18 mouse cellular contexts compared by ENCODE assay signal in genomic region chr3:86343261-86343660, GRCm38 (mm10).
DNase-seq lines count a peak whose midpoint lies in the region; ATAC-seq and TF ChIP-seq lines count a peak whose summit lies in the region.
"Had no signal": no experiment of that assay in that cellular context is flagged by ENCODE, and none has a peak within 500 bp of the region (broad histone marks: within the 10 kb centered on the region; RNA-seq: fewer than 3 reads in every experiment).

No protein-coding gene starts in this region.

- H3K36me3 ChIP-seq in forebrain, embryonic 14.5 days (ENCODE audit: control insufficient read depth, insufficient read depth, low read length) = no peaks in the 10 kb centered on the region
- peaks cover 3% of the 10 kb centered on the region; the same call in 1 of the 2 replicates for H3K36me3 ChIP-seq in forebrain, postnatal 0 days (ENCODE audit: insufficient read depth)
- no peaks in the 10 kb centered on the region for H3K36me3 ChIP-seq in MEL (ENCODE audit: control insufficient read depth in 1 of 2, insufficient read depth in 2 of 2, low read length in 2 of 2)
- peaks cover under 1% of the 10 kb centered on the region; the same call in 1 of the 2 replicates for H3K36me3 ChIP-seq in embryonic facial prominence, embryonic 10.5 days (replicated peaks)
- H3K36me3 ChIP-seq in hindbrain, postnatal 0 days (ENCODE audit: insufficient read depth, low read length) = no peaks in the 10 kb centered on the region; the same call in 1 of the 2 replicates
- H3K36me3 ChIP-seq: heart, embryonic 13.5 days; neural tube, embryonic 12.5 days had no signal

- peak; percentile 37 for DNase-seq in forebrain, embryonic 14.5 days (ENCODE audit: low spot score)
- DNase-seq in forebrain, postnatal 0 days = no peak
- peak; percentile 14 for DNase-seq in MEL (ENCODE audit: low read depth, low spot score)
- no peak for DNase-seq in embryonic facial prominence, embryonic 10.5 days (ENCODE audit: low spot score)
- DNase-seq in hindbrain, postnatal 0 days (ENCODE audit: low spot score) = peak; percentile 39
- DNase-seq in kidney, postnatal 14 days = no peak
- DNase-seq in urinary bladder, postnatal 10 days (ENCODE audit: low spot score) = no peak
- DNase-seq: heart, postnatal 36 days; liver, embryonic 13.5 days; lung, postnatal 14 days; right cerebral cortex, postnatal 4 days; thymus, postnatal 36 days had no signal

- no peak for ATAC-seq in forebrain, embryonic 14.5 days
- no peak for ATAC-seq in forebrain, postnatal 0 days
- ATAC-seq in hindbrain, postnatal 0 days = no peak
- ATAC-seq in cerebellum, adult (ENCODE audit: insufficient number of reproducible peaks, low FRiP score, low TSS enrichment) = no peak
- ATAC-seq: forebrain, embryonic 13.5 days; intestine, embryonic 16.5 days had no signal

- no peaks in the 10 kb centered on the region for H3K79me2 ChIP-seq in MEL (ENCODE audit: control insufficient read depth, insufficient read depth, low read length, poor library complexity)

- H3K4me3 ChIP-seq in forebrain, embryonic 14.5 days (ENCODE audit: low read depth, low read length) = no peak overlapping the region
- no peak overlapping the region for H3K4me3 ChIP-seq in forebrain, postnatal 0 days (ENCODE audit: low read depth, low read length)
- H3K4me3 ChIP-seq in MEL (ENCODE audit: control insufficient read depth in 1 of 2, insufficient read depth in 1 of 2, low read depth in 2 of 2, low read length in 2 of 2) = no peak overlapping the region
- H3K4me3 ChIP-seq in embryonic facial prominence, embryonic 10.5 days = no peak overlapping the region
- no peak overlapping the region for H3K4me3 ChIP-seq in hindbrain, postnatal 0 days (ENCODE audit: low read length)
- H3K4me3 ChIP-seq: forebrain, embryonic 13.5 days; heart, embryonic 13.5 days; limb, embryonic 12.5 days; liver, embryonic 13.5 days; neural tube, embryonic 12.5 days had no signal

- WGBS in forebrain, embryonic 14.5 days = 26% methylated on average over 5 of the region's 5 CpGs
- WGBS in forebrain, postnatal 0 days = 27% methylated on average over 5 of the region's 5 CpGs
- 65% methylated on average over 5 of the region's 5 CpGs for WGBS in embryonic facial prominence, embryonic 10.5 days
- 14% methylated on average over 5 of the region's 5 CpGs for WGBS in hindbrain, postnatal 0 days

- H3K27me3 ChIP-seq in forebrain, embryonic 14.5 days (replicated peaks; ENCODE audit: control insufficient read depth, insufficient read depth, low read length) = no peaks in the 10 kb centered on the region
- H3K27me3 ChIP-seq in forebrain, postnatal 0 days (ENCODE audit: insufficient read depth, low read length) = no peaks in the 10 kb centered on the region
- H3K27me3 ChIP-seq in MEL (ENCODE audit: control insufficient read depth in 1 of 2, insufficient read depth in 2 of 2, low read length in 2 of 2) = no peaks in the 10 kb centered on the region
- no peaks in the 10 kb centered on the region for H3K27me3 ChIP-seq in embryonic facial prominence, embryonic 10.5 days (replicated peaks; ENCODE audit: low read depth, poor library complexity, severe bottlenecking)
- no peaks in the 10 kb centered on the region for H3K27me3 ChIP-seq in hindbrain, postnatal 0 days (ENCODE audit: insufficient read depth, low read length)
- H3K27me3 ChIP-seq: forebrain, embryonic 13.5 days; heart, embryonic 13.5 days; limb, embryonic 12.5 days; liver, embryonic 13.5 days; neural tube, embryonic 12.5 days had no signal

- H3K9me3 ChIP-seq in forebrain, embryonic 14.5 days (replicated peaks; ENCODE audit: control insufficient read depth, low read length) = no peaks in the 10 kb centered on the region
- no peaks in the 10 kb centered on the region for H3K9me3 ChIP-seq in forebrain, postnatal 0 days (ENCODE audit: low read length)
- no peaks in the 10 kb centered on the region for H3K9me3 ChIP-seq in MEL (replicated peaks; ENCODE audit: insufficient read depth, low read length)
- H3K9me3 ChIP-seq in embryonic facial prominence, embryonic 10.5 days = no peaks in the 10 kb centered on the region
- H3K9me3 ChIP-seq in hindbrain, postnatal 0 days (ENCODE audit: low read length) = no peaks in the 10 kb centered on the region
- H3K9me3 ChIP-seq: forebrain, embryonic 13.5 days; heart, embryonic 13.5 days; limb, embryonic 12.5 days; liver, embryonic 13.5 days; neural tube, embryonic 12.5 days had no signal

- no peak overlapping the region for H3K27ac ChIP-seq in forebrain, embryonic 14.5 days (ENCODE audit: low read depth, low read length)
- H3K27ac ChIP-seq in forebrain, postnatal 0 days (ENCODE audit: low read depth, low read length) = no peak overlapping the region
- H3K27ac ChIP-seq in MEL (ENCODE audit: control insufficient read depth, low read depth, low read length) = no peak overlapping the region
- 0 out of 2 replicates have a peak overlapping the region, but pooled peaks have one; percentile 22 for H3K27ac ChIP-seq in embryonic facial prominence, embryonic 10.5 days (replicated peaks)
- H3K27ac ChIP-seq in hindbrain, postnatal 0 days = no peak overlapping the region
- H3K27ac ChIP-seq: forebrain, embryonic 13.5 days; heart, embryonic 13.5 days; limb, embryonic 12.5 days; liver, embryonic 13.5 days; neural tube, embryonic 12.5 days had no signal

- no peak for TF ChIP-seq POLR2A in MEL (IDR thresholded peaks at IDR 0.05; ENCODE audit: control insufficient read depth in 1 of 2, insufficient read depth in 1 of 2, low read depth in 1 of 2, low read length in 2 of 2, poor library complexity in 1 of 2)

- no peak overlapping the region for H3K4me2 ChIP-seq in forebrain, embryonic 14.5 days (ENCODE audit: low read length)
- no peak overlapping the region for H3K4me2 ChIP-seq in forebrain, postnatal 0 days (ENCODE audit: low read depth)
- no peak overlapping the region for H3K4me2 ChIP-seq in hindbrain, postnatal 0 days (ENCODE audit: low read depth, low read length)
- H3K4me2 ChIP-seq: forebrain, embryonic 13.5 days; heart, embryonic 13.5 days; limb, embryonic 12.5 days; liver, embryonic 13.5 days; neural tube, embryonic 12.5 days had no signal

- H3K9ac ChIP-seq in forebrain, embryonic 14.5 days (ENCODE audit: low read length) = no peak overlapping the region
- no peak overlapping the region for H3K9ac ChIP-seq in forebrain, postnatal 0 days
- no peak overlapping the region for H3K9ac ChIP-seq in MEL (ENCODE audit: control insufficient read depth, low read depth, low read length, poor library complexity, severe bottlenecking)
- no peak overlapping the region for H3K9ac ChIP-seq in hindbrain, postnatal 0 days (replicated peaks; ENCODE audit: low read length)
- H3K9ac ChIP-seq: forebrain, embryonic 13.5 days; heart, embryonic 13.5 days; limb, embryonic 12.5 days; liver, embryonic 13.5 days; neural tube, embryonic 12.5 days had no signal

- no peak for TF ChIP-seq CTCF in forebrain, postnatal 0 days (IDR thresholded peaks at IDR 0.05; ENCODE audit: low read depth)
- no peak for TF ChIP-seq CTCF in MEL (IDR thresholded peaks at IDR 0.05 in 2 of 3, conservative IDR thresholded peaks at IDR 0.05 in 1 of 3; ENCODE audit: control insufficient read depth in 1 of 3, insufficient read depth in 1 of 3, low read depth in 2 of 3, low read length in 3 of 3, poor library complexity in 1 of 3, severe bottlenecking in 1 of 3)
- TF ChIP-seq CTCF in hindbrain, postnatal 0 days (IDR thresholded peaks at IDR 0.05; ENCODE audit: low read depth) = no peak

- no peak for TF ChIP-seq EP300 in MEL (IDR thresholded peaks at IDR 0.05; ENCODE audit: low read depth in 1 of 2, low read length in 2 of 2)

- no peak for TF ChIP-seq RAD21 in MEL (IDR thresholded peaks at IDR 0.05; ENCODE audit: low read depth, low read length)

- H3K4me1 ChIP-seq in forebrain, embryonic 14.5 days (ENCODE audit: control insufficient read depth, insufficient read depth, low read length) = no peaks in the 10 kb centered on the region
- no peaks in the 10 kb centered on the region for H3K4me1 ChIP-seq in forebrain, postnatal 0 days (ENCODE audit: insufficient read depth)
- H3K4me1 ChIP-seq in MEL (ENCODE audit: control insufficient read depth in 1 of 2, insufficient read depth in 2 of 2, low read length in 2 of 2) = no peaks in the 10 kb centered on the region
- peaks cover 3% of the 10 kb centered on the region; the same call in 1 of the 2 replicates for H3K4me1 ChIP-seq in embryonic facial prominence, embryonic 10.5 days
- no peaks in the 10 kb centered on the region for H3K4me1 ChIP-seq in hindbrain, postnatal 0 days (ENCODE audit: insufficient read depth, low read length)
- H3K4me1 ChIP-seq: heart, embryonic 13.5 days; liver, embryonic 13.5 days; neural tube, embryonic 12.5 days had no signal

TF ChIP-seq in MEL, 35 proteins besides CTCF, POLR2A, EP300 and RAD21:
- TF ChIP-seq POLR2AphosphoS2 (IDR thresholded peaks at IDR 0.05; ENCODE audit: low read length) = no peak
- no peak for TF ChIP-seq NRF1 (IDR thresholded peaks at IDR 0.05; ENCODE audit: insufficient read depth, low read depth, low read length, poor library complexity, severe bottlenecking)
- no peak for TF ChIP-seq CHD2 (IDR thresholded peaks at IDR 0.05; ENCODE audit: low read length)
- TF ChIP-seq UBTF (IDR thresholded peaks at IDR 0.05; ENCODE audit: borderline replicate concordance, insufficient read depth, low read depth, low read length) = no peak
- TF ChIP-seq ZKSCAN1 (IDR thresholded peaks at IDR 0.05; ENCODE audit: low read depth, low read length) = no peak
- no peak for TF ChIP-seq TCF12 (IDR thresholded peaks at IDR 0.05; ENCODE audit: low read depth, low read length)
- no peak for TF ChIP-seq USF2 (IDR thresholded peaks at IDR 0.05; ENCODE audit: borderline replicate concordance in 1 of 2, insufficient read depth in 1 of 2, low read depth in 1 of 2, low read length in 2 of 2)
- TF ChIP-seq CHD1 (IDR thresholded peaks at IDR 0.05; ENCODE audit: low read depth, low read length) = no peak
- TF ChIP-seq MXI1 (IDR thresholded peaks at IDR 0.05; ENCODE audit: low read depth, low read length) = no peak
- no peak for TF ChIP-seq MYB (IDR thresholded peaks at IDR 0.05; ENCODE audit: low read depth, low read length)
- TF ChIP-seq ZMIZ1 (IDR thresholded peaks at IDR 0.05; ENCODE audit: low read depth, low read length) = no peak
- no peak for TF ChIP-seq MAFK (IDR thresholded peaks at IDR 0.05; ENCODE audit: borderline replicate concordance, low read depth, low read length)
- no peak for TF ChIP-seq NELFE (IDR thresholded peaks at IDR 0.05; ENCODE audit: low read depth, low read length)
- TF ChIP-seq ETS1 (IDR thresholded peaks at IDR 0.05; ENCODE audit: low read depth, low read length) = no peak
- no peak for TF ChIP-seq ZNF384 (IDR thresholded peaks at IDR 0.05; ENCODE audit: low read depth, low read length)
- no peak for TF ChIP-seq SMC3 (IDR thresholded peaks at IDR 0.05; ENCODE audit: low read depth, low read length)
- no peak for TF ChIP-seq SIN3A (IDR thresholded peaks at IDR 0.05; ENCODE audit: low read length)
- no peak for TF ChIP-seq HCFC1 (IDR thresholded peaks at IDR 0.05; ENCODE audit: low read depth, low read length)
- no peak for TF ChIP-seq ZC3H11A (IDR thresholded peaks at IDR 0.05; ENCODE audit: low read depth, low read length)
- no peak for TF ChIP-seq MYC (IDR thresholded peaks at IDR 0.05; ENCODE audit: low read depth, low read length)

Comparison
In these comparisons a context has a peak if more than half of its experiments do, and no peak if none do; other contexts are left out.
1. DNase-seq: peak in forebrain, embryonic 14.5 days (single experiment), MEL (single experiment) and hindbrain, postnatal 0 days (single experiment); none in forebrain, postnatal 0 days (single experiment), embryonic facial prominence, embryonic 10.5 days (single experiment), kidney, postnatal 14 days (single experiment) and urinary bladder, postnatal 10 days (single experiment).